Mouse (Mus musculus) T-helper 2 cell (primary cell): ENCODE results near the gene Cfap58.

Experiments
- in situ Hi-C: fragments of 300-600 bp; cut with MboI, MseI; formaldehyde crosslinking; loops from one replicate; pipeline ENCODE4 v1.15.1; 2025; ENCODE audit warnings: high pct_unique_total_duplicates

Gene Cfap58

GRCm38 (mm10) chr19:47937443-47938406, at the start of gene Cfap58:
Cfap58 (plus strand) TSS chr19:47937675.
- in situ Hi-C loops, result no loop called here

GRCm38 (mm10) chr19:47888037-47888436, 49.4 kb upstream of the Cfap58 start:
- in situ Hi-C loops, result no loop called here

- in situ Hi-C loops, result no loop called here
Measured at GRCm38 (mm10) chr19:47890489-47891130, 46.9 kb upstream of the Cfap58 start.

GRCm38 (mm10) chr19:47891562-47892312, 45.7 kb upstream of the Cfap58 start:
- in situ Hi-C loops, result no loop called here

- in situ Hi-C loops, result no loop called here
Measured at GRCm38 (mm10) chr19:47893092-47893491, 44.4 kb upstream of the Cfap58 start.

GRCm38 (mm10) chr19:47898472-47899079, 38.9 kb upstream of the Cfap58 start:
- in situ Hi-C loops, result no loop called here

GRCm38 (mm10) chr19:47900012-47900411, 37.5 kb upstream of the Cfap58 start:
- in situ Hi-C loops, result no loop called here

- in situ Hi-C loops, result no loop called here
Measured at GRCm38 (mm10) chr19:47900558-47900957, 36.9 kb upstream of the Cfap58 start.

GRCm38 (mm10) chr19:47902316-47903201, 34.9 kb upstream of the Cfap58 start:
- in situ Hi-C loops, result no loop called here

- in situ Hi-C loops, result no loop called here
Measured at GRCm38 (mm10) chr19:47903679-47904078, 33.8 kb upstream of the Cfap58 start.

GRCm38 (mm10) chr19:47905081-47905480, 32.4 kb upstream of the Cfap58 start:
- in situ Hi-C loops, result no loop called here

GRCm38 (mm10) chr19:47905603-47906002, 31.9 kb upstream of the Cfap58 start:
- in situ Hi-C loops, result no loop called here

- in situ Hi-C loops, result no loop called here
Measured at GRCm38 (mm10) chr19:47907596-47907995, 29.9 kb upstream of the Cfap58 start.

- in situ Hi-C loops, result no loop called here
Measured at GRCm38 (mm10) chr19:47908961-47909371, 28.5 kb upstream of the Cfap58 start.

GRCm38 (mm10) chr19:47909387-47910116, 27.9 kb upstream of the Cfap58 start:
- in situ Hi-C loops, result loop anchor here (10.0 kb wide), 1 partner anchor 405 kb away; no protein-coding TSS in a partner anchor

- in situ Hi-C loops, result loop anchor here (10.0 kb wide), 1 partner anchor 405 kb away; no protein-coding TSS in a partner anchor
Measured at GRCm38 (mm10) chr19:47910117-47910618, 27.3 kb upstream of the Cfap58 start.

GRCm38 (mm10) chr19:47910751-47911150, 26.7 kb upstream of the Cfap58 start:
- in situ Hi-C loops, result loop anchor here (10.0 kb wide), 1 partner anchor 406 kb away; no protein-coding TSS in a partner anchor

- in situ Hi-C loops, result loop anchor here (10.0 kb wide), 1 partner anchor 409 kb away; no protein-coding TSS in a partner anchor
Measured at GRCm38 (mm10) chr19:47913344-47913743, 24.1 kb upstream of the Cfap58 start.

- in situ Hi-C loops, result loop anchor here (10.0 kb wide), 1 partner anchor 409 kb away; no protein-coding TSS in a partner anchor
Measured at GRCm38 (mm10) chr19:47914191-47914590, 23.3 kb upstream of the Cfap58 start.
